Mouse (Mus musculus) megakaryocyte, embryonic 14.5 days (primary cell): Measurements from ENCODE around the gene Ppox. TPM values are rescaled to one million over a fixed set of nuclear protein-coding genes. Genes with fewer than 3 reads are reported as not detected.
"Not testable (repeated sequence)": the region's sequence is repeated elsewhere in the genome, so short reads cannot be mapped to it uniquely, and the experiment has no call there.

Experiments
- H3K27me3 ChIP-seq: replicated peaks from 2 replicates; pipeline ENCODE3; 2012; ENCODE audit warnings: inconsistent platforms
- H3K36me3 ChIP-seq: replicated peaks from 2 replicates; pipeline ENCODE3; 2012; ENCODE audit warnings: low read length, inconsistent platforms, mixed read lengths
- H3K4me1 ChIP-seq: 2 replicates; pipeline ENCODE4 v1.6.1; 2012; ENCODE audit warnings: inconsistent platforms
- H3K4me3 ChIP-seq: replicated peaks from 2 replicates; pipeline ENCODE3; 2012; ENCODE audit warnings: moderate library complexity, mild to moderate bottlenecking, inconsistent platforms
- H3K9me3 ChIP-seq: 2 replicates; pipeline ENCODE4 v1.6.1; 2012; ENCODE audit warnings: inconsistent platforms
- FLI1 ChIP-seq: IDR thresholded peaks from 2 replicates; pipeline ENCODE4 v1.6.1; 2012; ENCODE audit warnings: low read length, inconsistent platforms, mixed read lengths
- GATA1 ChIP-seq: IDR thresholded peaks from 3 replicates; pipeline ENCODE4 v1.6.1; 2012; ENCODE audit warnings: mixed read lengths, low read length, inconsistent platforms, borderline replicate concordance
- polyA plus RNA-seq: library from polyadenylated mRNA; stranded (reverse); fragments of >175 nt; gene quantifications from 2 replicates; pipeline ENCODE4 v1.2.3, GENCODE M21; 2012; ENCODE audit warnings: low replicate concordance; ENCODE audit not compliant: insufficient read depth

Ppox gene
- 17.0 and 28.8 TPM in 2 replicates for polyA plus RNA-seq

DNA sequence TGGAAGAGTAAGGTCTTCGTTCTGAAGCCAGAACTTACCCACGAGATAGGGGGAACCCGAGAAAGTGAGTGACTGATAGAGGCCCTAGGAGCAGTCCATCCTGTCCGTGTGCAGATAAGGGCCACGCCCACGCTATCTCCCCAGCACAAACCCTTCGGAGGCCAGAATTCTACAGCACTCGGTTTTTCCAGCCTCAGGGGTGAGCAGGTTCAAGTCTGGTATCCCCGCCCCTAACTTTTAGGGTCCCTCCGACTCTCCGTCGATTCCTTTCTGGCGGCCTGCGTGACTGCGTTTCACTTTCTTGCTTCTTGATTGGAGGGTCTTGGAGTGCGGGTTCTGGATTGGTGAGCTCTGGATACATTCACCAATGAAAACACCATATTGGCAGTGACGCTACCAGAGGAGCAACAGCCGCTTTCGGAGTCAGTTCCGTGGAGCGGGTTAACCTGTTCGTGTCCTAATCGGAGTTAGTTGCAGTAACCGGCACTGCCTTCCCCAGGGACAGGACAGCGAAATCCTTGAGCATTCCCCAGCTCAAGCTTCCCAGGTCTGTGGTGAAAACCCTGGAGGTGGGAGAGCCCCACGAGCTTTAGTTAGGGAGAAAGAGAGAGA is at the start of gene Ppox:
Gene Ppox, minus strand, starts transcription at position 271 of the 612 bp plus-strand sequence.
- Histone ChIP-seq H3K9me3 (no peaks in the 10 kb centered on the region), H3K4me1 (peaks cover 47% of the 10 kb centered on the region), H3K4me3 (peak within 1 kb of the TSS; percentile 95), H3K36me3 (peaks cover 71% of the 10 kb centered on the region), H3K27me3 (no peaks in the 10 kb centered on the region)
- TF ChIP-seq GATA1: no peak
- no peak for TF ChIP-seq FLI1

- Histone ChIP-seq H3K36me3 (peaks cover 50% of the 10 kb centered on the region), H3K27me3 (no peaks in the 10 kb centered on the region), H3K4me1 (peaks cover 70% of the 10 kb centered on the region), H3K4me3 (peak overlapping the region; percentile 96), H3K9me3 (no peaks in the 10 kb centered on the region)
- no peak for TF ChIP-seq FLI1
- no peak for TF ChIP-seq GATA1
Measured at GRCm38 (mm10) chr1:171330216-171330560, 49.2 kb upstream of the Ppox start.

GRCm38 (mm10) chr1:171329433-171330215 is 48.6 kb upstream of the Ppox start:
- peaks cover 65% of the 10 kb centered on the region for H3K4me1 ChIP-seq

GRCm38 (mm10) chr1:171328839-171329432 is 48.0 kb upstream of the Ppox start, which contains the start of gene Dedd:
Dedd (plus strand) TSS chr1:171329145.
- Histone ChIP-seq H3K36me3 (peaks cover 48% of the 10 kb centered on the region), H3K9me3 (no peaks in the 10 kb centered on the region), H3K4me1 (peaks cover 58% of the 10 kb centered on the region), H3K4me3 (peak within 1 kb of the TSS; percentile 96), H3K27me3 (no peaks in the 10 kb centered on the region)
- TF ChIP-seq GATA1 (no peak), FLI1 (no peak)

More at GRCm38 (mm10) chr1:171329433-171330215, 48.6 kb upstream of the Ppox start:
- peaks cover 51% of the 10 kb centered on the region for H3K36me3 ChIP-seq
- H3K9me3 ChIP-seq: no peaks in the 10 kb centered on the region
- peak overlapping the region; percentile 96 for H3K4me3 ChIP-seq
- TF ChIP-seq GATA1: no peak
- TF ChIP-seq FLI1: no peak
- no peaks in the 10 kb centered on the region for H3K27me3 ChIP-seq

DNA sequence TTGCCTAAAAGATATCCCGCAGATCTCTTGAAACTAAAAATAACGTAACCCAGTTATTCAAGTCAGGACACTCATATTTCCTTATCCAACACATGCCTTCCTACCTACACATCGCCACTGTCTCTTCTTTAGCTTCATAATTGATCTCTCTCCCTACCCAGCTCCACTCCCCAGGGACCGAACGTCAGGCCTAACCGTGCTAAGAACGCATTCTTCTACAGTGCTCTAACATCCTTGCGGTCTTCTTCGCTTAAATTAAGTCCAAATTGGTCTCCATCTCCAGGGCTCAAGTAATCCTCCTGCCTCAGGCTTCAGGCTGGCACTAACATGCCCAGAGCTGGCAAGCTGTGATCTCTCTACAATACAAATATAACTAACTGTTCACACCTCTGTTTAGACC is 47.3 kb upstream of the Ppox start:
- no peaks in the 10 kb centered on the region for H3K27me3 ChIP-seq
- H3K4me3 ChIP-seq: peak overlapping the region; percentile 96
- peaks cover 46% of the 10 kb centered on the region for H3K36me3 ChIP-seq
- H3K9me3 ChIP-seq: no peaks in the 10 kb centered on the region
- H3K4me1 ChIP-seq: peaks cover 57% of the 10 kb centered on the region
- TF ChIP-seq GATA1 (no peak), FLI1 (no peak)

- Histone ChIP-seq H3K36me3 (peaks cover 39% of the 10 kb centered on the region), H3K4me1 (peaks cover 50% of the 10 kb centered on the region)
- not testable (repeated sequence) for H3K9me3 ChIP-seq, H3K27me3 ChIP-seq, H3K4me3 ChIP-seq
Measured at GRCm38 (mm10) chr1:171326588-171326987, 45.6 kb upstream of the Ppox start.

- Histone ChIP-seq H3K4me3 (peak overlapping the region; percentile 33), H3K9me3 (no peaks in the 10 kb centered on the region), H3K4me1 (peaks cover 43% of the 10 kb centered on the region), H3K36me3 (peaks cover 36% of the 10 kb centered on the region), H3K27me3 (no peaks in the 10 kb centered on the region)
- TF ChIP-seq GATA1 (no peak), FLI1 (no peak)
Measured at GRCm38 (mm10) chr1:171325571-171325970, 44.6 kb upstream of the Ppox start.

DNA sequence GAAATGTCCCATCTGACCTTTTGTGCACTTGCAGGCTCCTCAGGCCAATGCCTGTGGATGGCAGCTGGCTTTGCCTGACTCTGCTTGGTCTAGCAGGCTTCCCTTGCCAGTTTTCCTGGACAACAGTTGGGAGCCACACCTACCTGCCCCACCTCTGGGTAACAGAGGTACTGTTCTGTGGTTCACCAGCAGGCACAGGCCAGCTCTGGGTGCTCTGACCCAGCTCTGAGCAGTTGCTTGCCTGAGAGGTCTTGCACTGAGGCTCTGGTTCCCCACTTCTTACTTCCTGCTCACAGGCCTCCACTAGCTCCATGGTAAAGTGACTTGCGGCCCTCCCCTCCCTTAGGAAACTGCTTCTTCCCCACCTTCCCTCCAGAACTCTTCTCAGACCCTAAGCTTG is 41.0 kb upstream of the Ppox start:
- TF ChIP-seq FLI1 (no peak), GATA1 (no peak)
- peaks cover 31% of the 10 kb centered on the region for H3K4me1 ChIP-seq
- H3K36me3 ChIP-seq: peaks cover 36% of the 10 kb centered on the region
- H3K4me3 ChIP-seq: no peak overlapping the region
- H3K9me3 ChIP-seq: no peaks in the 10 kb centered on the region
- no peaks in the 10 kb centered on the region for H3K27me3 ChIP-seq

DNA sequence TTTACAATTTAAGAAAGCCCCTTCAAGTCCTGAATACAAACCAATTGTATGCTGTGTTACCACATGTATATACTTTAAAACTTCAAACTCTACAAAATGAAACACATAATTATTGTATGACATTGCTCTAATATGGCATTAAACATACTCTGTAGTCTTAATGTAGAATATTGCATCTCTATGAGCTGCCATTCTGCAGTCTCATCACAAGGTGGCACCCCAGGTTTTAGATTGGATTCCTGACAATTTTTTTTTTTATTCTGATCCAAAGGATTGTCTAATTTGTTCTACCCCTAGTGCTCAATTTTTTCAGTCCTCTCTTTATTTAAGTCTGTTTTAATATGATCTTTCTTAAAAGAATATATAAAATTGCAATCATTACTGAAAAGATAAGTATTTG is 40.4 kb upstream of the Ppox start:
- H3K27me3 ChIP-seq: no peaks in the 10 kb centered on the region
- peaks cover 29% of the 10 kb centered on the region for H3K4me1 ChIP-seq
- H3K9me3 ChIP-seq: no peaks in the 10 kb centered on the region
- H3K36me3 ChIP-seq: peaks cover 34% of the 10 kb centered on the region
- TF ChIP-seq GATA1 (no peak), FLI1 (no peak)
- no peak overlapping the region for H3K4me3 ChIP-seq

DNA sequence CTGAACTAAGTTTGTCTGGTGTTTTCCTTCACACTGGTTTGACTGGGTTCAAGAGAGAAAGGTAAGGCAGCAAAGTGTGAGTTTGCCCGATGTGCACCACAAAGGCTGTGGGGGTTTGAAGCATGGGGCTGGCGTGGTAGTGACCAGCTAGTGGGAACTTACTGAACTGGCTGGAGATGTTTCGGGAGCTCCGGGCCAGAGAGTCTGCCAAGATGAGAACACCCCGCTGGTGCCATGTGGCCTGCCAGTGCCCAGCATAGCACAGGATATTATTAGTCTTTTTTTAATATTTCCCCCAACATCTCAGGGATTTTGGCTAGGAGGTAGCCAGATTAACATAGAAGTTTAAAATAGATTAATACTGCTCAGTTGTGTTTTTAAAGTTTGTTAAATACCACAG is 39.2 kb upstream of the Ppox start:
- TF ChIP-seq GATA1 (no peak), FLI1 (no peak)
- peaks cover 18% of the 10 kb centered on the region for H3K4me1 ChIP-seq
- no peaks in the 10 kb centered on the region for H3K27me3 ChIP-seq
- H3K9me3 ChIP-seq: 0 out of 2 replicates have a peak, but pooled peaks cover 3% of the 10 kb centered on the region
- H3K4me3 ChIP-seq: no peak overlapping the region
- peaks cover 22% of the 10 kb centered on the region for H3K36me3 ChIP-seq
